Mouse (Mus musculus) limb, embryonic 14.5 days (tissue): Measurements from ENCODE around the gene Arl15. TPM values are rescaled to one million over a fixed set of nuclear protein-coding genes. Genes with fewer than 3 reads are reported as not detected.

Experiments used
- ATAC-seq: fragments of 200-750 bp; cut with Nextera tagmentation; 2 replicates; pipeline ENCODE4 v1.8.0; 2017; ENCODE audit warnings: low read depth, moderate number of reproducible peaks, moderate TSS enrichment; ENCODE audit not compliant: low FRiP score
- DNase-seq: peaks from one replicate; pipeline ENCODE4 v3.0.0-alpha.2; 2015; ENCODE audit warnings: low spot score
- H3K27ac ChIP-seq: fragments of 300-500 bp; sonication (generic); replicated peaks from 2 replicates; pipeline ENCODE4 v1.5.1; 2014; ENCODE audit warnings: low read depth, mild to moderate bottlenecking, low read length, moderate library complexity, mixed read lengths
- H3K27me3 ChIP-seq: fragments of 300-500 bp; sonication (generic); 2 replicates; pipeline ENCODE4 v1.6.1; 2014; ENCODE audit warnings: low read length, mixed read lengths; ENCODE audit not compliant: control insufficient read depth, insufficient read depth
- H3K36me3 ChIP-seq: fragments of 300-500 bp; sonication (generic); 2 replicates; pipeline ENCODE4 v1.6.1; 2014; ENCODE audit warnings: mild to moderate bottlenecking, low read length, moderate library complexity, mixed read lengths; ENCODE audit not compliant: control insufficient read depth, insufficient read depth
- H3K4me1 ChIP-seq: fragments of 300-500 bp; sonication (generic); 2 replicates; pipeline ENCODE4 v1.6.1; 2014; ENCODE audit warnings: antibody characterized with exemption, low read length, mixed read lengths; ENCODE audit not compliant: control insufficient read depth, insufficient read depth
- H3K4me2 ChIP-seq: fragments of 300-500 bp; sonication (generic); replicated peaks from 2 replicates; pipeline ENCODE4 v1.6.1; 2014; ENCODE audit warnings: low read depth, mild to moderate bottlenecking, low read length, moderate library complexity; ENCODE audit not compliant: severe bottlenecking
- H3K4me3 ChIP-seq: fragments of 300-500 bp; sonication (generic); replicated peaks from 2 replicates; pipeline ENCODE4 v1.5.1; 2014; ENCODE audit warnings: low read length
- H3K9ac ChIP-seq: fragments of 300-500 bp; sonication (generic); 2 replicates; pipeline ENCODE4 v1.6.1; 2014; ENCODE audit warnings: mild to moderate bottlenecking, low read depth, low read length, moderate library complexity; ENCODE audit not compliant: severe bottlenecking
- H3K9me3 ChIP-seq: fragments of 300-500 bp; sonication (generic); 2 replicates; pipeline ENCODE4 v1.6.1; 2016; ENCODE audit warnings: low read length; ENCODE audit not compliant: control insufficient read depth
- POLR2A ChIP-seq: fragments of 200-500 bp; IDR thresholded peaks from 2 replicates; pipeline ENCODE4 v1.8.0; 2012; ENCODE audit warnings: inconsistent platforms, mild to moderate bottlenecking, moderate library complexity, borderline replicate concordance; ENCODE audit not compliant: insufficient read depth, insufficient read length; ENCODE audit errors: extremely low read depth
- WGBS: fragments of 180-500 bp; shearing (Covaris S2); extraction: QIAGEN DNeasy Blood & Tissue Kit; methylation state at CpG from one replicate; pipeline ENCODE4 v1.1.7; 2014; 5-methylcytosine and 5-hydroxymethylcytosine counted together
- polyA plus RNA-seq, 2 experiments: library from polyadenylated mRNA; depleted of rRNA in 1 of 2; stranded (reverse) in 1 of 2; unstranded in 1 of 2; fragments of >200 nt; fragmentation: Nextera tagmentation in 1 of 2; extraction: Ambion mirVana in 1 of 2; gene quantifications; 2 replicates each; pipeline versions ENCODE4 v1.2.1 to v1.2.3; 2012 to 2014

Gene Arl15
- polyA plus RNA-seq, 2 experiments: 10.1 to 10.7 TPM

GRCm38 (mm10) chr13:114202806-114203570 lies 408.7 kb downstream of the Arl15 start:
- peaks cover 24% of the 10 kb centered on the region for H3K4me1 ChIP-seq
- no peaks in the 10 kb centered on the region for H3K27me3 ChIP-seq
- no peaks in the 10 kb centered on the region for H3K9me3 ChIP-seq
- no peak for TF ChIP-seq POLR2A
- H3K36me3 ChIP-seq: no peaks in the 10 kb centered on the region
- DNase-seq (no peak), ATAC-seq (no peak)
- H3K9ac ChIP-seq: no peak overlapping the region
- H3K27ac ChIP-seq: no peak overlapping the region
- no peak overlapping the region for H3K4me3 ChIP-seq
- WGBS: 90% methylated on average over 15 of the region's 15 CpGs
- no peak overlapping the region for H3K4me2 ChIP-seq

Other genes starting within 250 kb of the Arl15 start
- 23.8 and 26.6 TPM in 2 replicates for gene Snx18, start 175.9 kb upstream of the Arl15 start, polyA plus RNA-seq (2012; rRNA removed)
- 37.4 and 41.9 TPM in 2 replicates for gene Snx18, start 175.9 kb upstream of the Arl15 start, polyA plus RNA-seq (2014; fragmentation: Nextera tagmentation; extraction: Ambion mirVana)
- 13.0 and 13.8 TPM in 2 replicates for gene Hspb3, start 130.8 kb upstream of the Arl15 start, polyA plus RNA-seq (2012; rRNA removed)
- gene Hspb3, start 130.8 kb upstream of the Arl15 start, polyA plus RNA-seq (2014; fragmentation: Nextera tagmentation; extraction: Ambion mirVana): 8.2 and 15.3 TPM in 2 replicates